In the genomic region with DNA sequence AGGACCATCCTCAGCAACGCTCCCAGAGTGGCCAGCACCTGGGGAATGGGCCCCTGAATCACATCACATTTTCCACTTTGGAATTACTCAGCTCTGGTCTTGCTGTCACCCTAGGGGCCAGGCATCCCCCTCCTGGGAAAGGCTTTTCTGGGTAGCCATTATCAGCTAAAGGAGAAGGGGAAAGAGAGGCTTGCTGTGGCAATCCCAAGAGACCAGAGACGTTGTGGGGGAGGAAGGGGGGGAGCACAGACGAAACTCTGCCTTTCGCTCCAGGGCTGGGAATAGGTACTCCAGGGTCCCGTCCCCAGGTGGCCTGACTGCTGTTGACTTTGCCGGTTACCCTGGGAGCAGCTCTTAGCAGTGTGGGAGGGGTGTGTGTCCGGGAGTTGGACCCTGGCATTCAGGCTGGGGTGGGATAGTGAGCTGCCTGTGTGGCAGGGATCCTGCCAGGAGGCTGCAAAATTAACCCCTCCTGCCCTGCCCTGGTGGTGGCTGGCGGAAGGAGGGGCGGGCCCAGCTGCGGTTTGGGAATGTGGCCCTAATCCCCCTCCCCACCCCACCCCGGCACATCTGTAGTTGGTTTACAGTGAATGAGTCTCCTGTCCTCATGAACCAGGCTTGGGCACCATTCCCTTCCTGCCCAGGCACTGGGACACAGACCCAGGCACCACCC, we compare ENCODE assay signal across 10 mouse cellular contexts. TPM values are rescaled to one million over a fixed set of nuclear protein-coding genes. Genes with fewer than 3 reads are reported as not detected.
DNase-seq lines count a peak whose midpoint lies in the region; ATAC-seq and TF ChIP-seq lines count a peak whose summit lies in the region.
"Had no signal": no experiment of that assay in that cellular context is flagged by ENCODE, and none has a peak within 500 bp of the region (broad histone marks: within the 10 kb centered on the region; RNA-seq: fewer than 3 reads in every experiment).

No protein-coding gene starts in this region.

- TF ChIP-seq POLR2A in embryonic fibroblast, embryonic 13.5 days (IDR thresholded peaks at IDR 0.05; ENCODE audit: low read depth, low read length), result no peak; the same call in 1 of the 2 replicates

- H3K36me3 ChIP-seq in hindbrain, embryonic 10.5 days, result no peaks in the 10 kb centered on the region
- no peaks in the 10 kb centered on the region for H3K36me3 ChIP-seq in hindbrain, embryonic 16.5 days (ENCODE audit: control insufficient read depth, insufficient read depth, low read length)
- H3K36me3 ChIP-seq in midbrain, embryonic 11.5 days (ENCODE audit: control insufficient read depth, insufficient read depth, low read length), result no peaks in the 10 kb centered on the region
- H3K36me3 ChIP-seq in midbrain, embryonic 15.5 days (replicated peaks), result no peaks in the 10 kb centered on the region
- H3K36me3 ChIP-seq in stomach, embryonic 16.5 days (ENCODE audit: control insufficient read depth, insufficient read depth, low read length), result no peaks in the 10 kb centered on the region
- H3K36me3 ChIP-seq: liver, embryonic 15.5 days had no signal

- 9% methylated on average over 11 of the region's 11 CpGs for WGBS in hindbrain, embryonic 10.5 days
- 20% methylated on average over 11 of the region's 11 CpGs for WGBS in hindbrain, embryonic 16.5 days
- 11% methylated on average over 8 of the region's 11 CpGs for WGBS in midbrain, embryonic 11.5 days
- WGBS in midbrain, embryonic 15.5 days, result 13% methylated on average over 11 of the region's 11 CpGs
- 24% methylated on average over 11 of the region's 11 CpGs for WGBS in stomach, embryonic 16.5 days

- peak overlapping the region; percentile 85 for H3K27ac ChIP-seq in hindbrain, embryonic 10.5 days
- H3K27ac ChIP-seq in hindbrain, embryonic 16.5 days (ENCODE audit: low read depth, low read length), result no peak overlapping the region
- no peak overlapping the region for H3K27ac ChIP-seq in midbrain, embryonic 11.5 days (ENCODE audit: low read depth, low read length)
- H3K27ac ChIP-seq in midbrain, embryonic 15.5 days, result no peak overlapping the region
- peak overlapping the region; percentile 88 for H3K27ac ChIP-seq in embryonic fibroblast, embryonic 13.5 days (ENCODE audit: insufficient read depth, low read length)
- peak overlapping the region; percentile 95 for H3K27ac ChIP-seq in stomach, embryonic 16.5 days (ENCODE audit: low read length)
- H3K27ac ChIP-seq: liver, embryonic 15.5 days had no signal

- H3K9ac ChIP-seq in hindbrain, embryonic 16.5 days (ENCODE audit: low read depth, low read length), result no peak overlapping the region
- H3K9ac ChIP-seq in midbrain, embryonic 11.5 days (ENCODE audit: low read length), result no peak overlapping the region
- H3K9ac ChIP-seq in midbrain, embryonic 15.5 days, result no peak overlapping the region
- H3K9ac ChIP-seq in stomach, embryonic 16.5 days (ENCODE audit: low read length), result peak overlapping the region; percentile 80
- H3K9ac ChIP-seq: liver, embryonic 15.5 days had no signal

- H3K4me2 ChIP-seq in hindbrain, embryonic 16.5 days (ENCODE audit: low read length), result no peak overlapping the region
- H3K4me2 ChIP-seq in midbrain, embryonic 11.5 days, result peak overlapping the region; percentile 74; the same call in 1 of the 2 replicates
- no peak overlapping the region for H3K4me2 ChIP-seq in midbrain, embryonic 15.5 days
- peak overlapping the region; percentile 81 for H3K4me2 ChIP-seq in stomach, embryonic 16.5 days (ENCODE audit: low read depth, low read length)

- ATAC-seq in hindbrain, embryonic 16.5 days, result no peak
- ATAC-seq in midbrain, embryonic 11.5 days (ENCODE audit: low FRiP score), result no peak
- no peak for ATAC-seq in midbrain, embryonic 15.5 days (replicated peaks)
- ATAC-seq in stomach, embryonic 16.5 days (ENCODE audit: insufficient read depth, low FRiP score), result no peak
- ATAC-seq in frontal cortex, adult (ENCODE audit: low TSS enrichment), result no peak

- H3K27me3 ChIP-seq in hindbrain, embryonic 10.5 days (ENCODE audit: insufficient read depth, poor library complexity, severe bottlenecking), result peaks cover 71% of the 10 kb centered on the region
- H3K27me3 ChIP-seq in hindbrain, embryonic 16.5 days (replicated peaks; ENCODE audit: control insufficient read depth, insufficient read depth, low read length), result peaks cover 16% of the 10 kb centered on the region
- H3K27me3 ChIP-seq in midbrain, embryonic 11.5 days (ENCODE audit: control insufficient read depth, insufficient read depth, low read length), result peaks cover 34% of the 10 kb centered on the region
- peaks cover 34% of the 10 kb centered on the region for H3K27me3 ChIP-seq in midbrain, embryonic 15.5 days (replicated peaks)
- no peaks in the 10 kb centered on the region for H3K27me3 ChIP-seq in stomach, embryonic 16.5 days (ENCODE audit: control insufficient read depth, insufficient read depth, low read length)

- peak overlapping the region; percentile 64 for H3K4me3 ChIP-seq in hindbrain, embryonic 10.5 days
- no peak overlapping the region for H3K4me3 ChIP-seq in hindbrain, embryonic 16.5 days (ENCODE audit: low read length)
- no peak overlapping the region for H3K4me3 ChIP-seq in midbrain, embryonic 11.5 days (ENCODE audit: low read depth, low read length)
- H3K4me3 ChIP-seq in midbrain, embryonic 15.5 days, result no peak overlapping the region
- no peak overlapping the region for H3K4me3 ChIP-seq in embryonic fibroblast, embryonic 13.5 days (ENCODE audit: insufficient read depth, low read length)
- H3K4me3 ChIP-seq in stomach, embryonic 16.5 days (replicated peaks; ENCODE audit: low read length), result no peak overlapping the region
- H3K4me3 ChIP-seq: liver, embryonic 15.5 days had no signal

- no peak for DNase-seq in hindbrain, embryonic 10.5 days (ENCODE audit: low spot score)
- DNase-seq in midbrain, embryonic 11.5 days (ENCODE audit: low spot score, missing footprints), result peak; percentile 89

- TF ChIP-seq CTCF in embryonic fibroblast, embryonic 13.5 days (IDR thresholded peaks at IDR 0.05; ENCODE audit: borderline replicate concordance, insufficient read depth, low read length), result no peak

- H3K9me3 ChIP-seq in hindbrain, embryonic 10.5 days, result no peaks in the 10 kb centered on the region
- no peaks in the 10 kb centered on the region for H3K9me3 ChIP-seq in hindbrain, embryonic 16.5 days (ENCODE audit: control insufficient read depth, low read length)
- no peaks in the 10 kb centered on the region for H3K9me3 ChIP-seq in midbrain, embryonic 11.5 days (ENCODE audit: control insufficient read depth, low read length)
- H3K9me3 ChIP-seq in midbrain, embryonic 15.5 days, result no peaks in the 10 kb centered on the region
- no peaks in the 10 kb centered on the region for H3K9me3 ChIP-seq in stomach, embryonic 16.5 days (replicated peaks; ENCODE audit: control insufficient read depth, low read length)
- H3K9me3 ChIP-seq: liver, embryonic 15.5 days had no signal

- H3K4me1 ChIP-seq in hindbrain, embryonic 10.5 days (replicated peaks), result peaks cover 50% of the 10 kb centered on the region
- peaks cover 9% of the 10 kb centered on the region; the same call in 1 of the 2 replicates for H3K4me1 ChIP-seq in hindbrain, embryonic 16.5 days (ENCODE audit: control insufficient read depth, insufficient read depth, low read depth, low read length)
- H3K4me1 ChIP-seq in midbrain, embryonic 11.5 days (ENCODE audit: control insufficient read depth, insufficient read depth, low read length), result peaks cover 16% of the 10 kb centered on the region
- peaks cover 19% of the 10 kb centered on the region for H3K4me1 ChIP-seq in midbrain, embryonic 15.5 days
- 0 out of 2 replicates have a peak, but pooled peaks cover 9% of the 10 kb centered on the region for H3K4me1 ChIP-seq in embryonic fibroblast, embryonic 13.5 days (ENCODE audit: control insufficient read depth, insufficient read depth, low read length)
- H3K4me1 ChIP-seq in stomach, embryonic 16.5 days (ENCODE audit: control insufficient read depth, insufficient read depth, low read length), result peaks cover 24% of the 10 kb centered on the region

RNA-seq across cellular contexts. Expression of a gene that starts 1.4 kb away (rescaled TPM):
- polyA plus RNA-seq in hindbrain, embryonic 10.5 days (2016; fragmentation: Nextera tagmentation; extraction: Ambion mirVana), result 22.1 and 24.5 TPM in 2 replicates
- polyA plus RNA-seq in hindbrain, embryonic 16.5 days (2015; fragmentation: Nextera tagmentation; extraction: Ambion mirVana), result 5.6 and 7.6 TPM in 2 replicates
- polyA plus RNA-seq in midbrain, embryonic 11.5 days (2014; fragmentation: Nextera tagmentation; extraction: Ambion mirVana), result 10.1 and 10.5 TPM in 2 replicates
- polyA plus RNA-seq in midbrain, embryonic 15.5 days (2015; fragmentation: Nextera tagmentation; extraction: Ambion mirVana), result 4.1 and 6.4 TPM in 2 replicates
- polyA plus RNA-seq in embryonic fibroblast, embryonic 13.5 days (2011; ENCODE audit: insufficient read length, low read depth, missing spikeins), result 70.6 and 91.2 TPM in 2 replicates
- polyA plus RNA-seq in stomach, embryonic 16.5 days (2015; fragmentation: Nextera tagmentation; extraction: Ambion mirVana), result 41.2 and 48.6 TPM in 2 replicates

RNA-seq across cellular contexts. Expression of a gene that starts 11.6 kb away (rescaled TPM):
- 0.26 and 0.35 TPM in 2 replicates for polyA plus RNA-seq in hindbrain, embryonic 10.5 days (2016; fragmentation: Nextera tagmentation; extraction: Ambion mirVana)
- 0.06 and 0.14 TPM in 2 replicates for polyA plus RNA-seq in hindbrain, embryonic 16.5 days (2015; fragmentation: Nextera tagmentation; extraction: Ambion mirVana)
- polyA plus RNA-seq in midbrain, embryonic 11.5 days (2014; fragmentation: Nextera tagmentation; extraction: Ambion mirVana), result 0.15 and 0.23 TPM in 2 replicates
- polyA plus RNA-seq in midbrain, embryonic 15.5 days (2015; fragmentation: Nextera tagmentation; extraction: Ambion mirVana), result 0.10 TPM in 1 of 2 replicates, not detected in the other
- 0.30 TPM in 1 of 2 replicates, not detected in the other for polyA plus RNA-seq in embryonic fibroblast, embryonic 13.5 days (2011; ENCODE audit: insufficient read length, low read depth, missing spikeins)
- polyA plus RNA-seq in stomach, embryonic 16.5 days (2015; fragmentation: Nextera tagmentation; extraction: Ambion mirVana), result 0.16 and 0.28 TPM in 2 replicates
- polyA plus RNA-seq: large intestine, adult 2 months; liver, embryonic 15.5 days; neural tube, embryonic 14.5 days had no signal

RNA-seq across cellular contexts. Expression of a gene that starts 20.5 kb away (rescaled TPM):
- polyA plus RNA-seq in hindbrain, embryonic 10.5 days (2016; fragmentation: Nextera tagmentation; extraction: Ambion mirVana), result 61.5 and 66.1 TPM in 2 replicates
- 65.9 and 67.6 TPM in 2 replicates for polyA plus RNA-seq in hindbrain, embryonic 16.5 days (2015; fragmentation: Nextera tagmentation; extraction: Ambion mirVana)
- 50.8 and 53.0 TPM in 2 replicates for polyA plus RNA-seq in midbrain, embryonic 11.5 days (2014; fragmentation: Nextera tagmentation; extraction: Ambion mirVana)
- 58.5 and 64.0 TPM in 2 replicates for polyA plus RNA-seq in midbrain, embryonic 15.5 days (2015; fragmentation: Nextera tagmentation; extraction: Ambion mirVana)
- 47.3 and 55.8 TPM in 2 replicates for polyA plus RNA-seq in embryonic fibroblast, embryonic 13.5 days (2011; ENCODE audit: insufficient read length, low read depth, missing spikeins)
- 71.5 and 83.5 TPM in 2 replicates for polyA plus RNA-seq in stomach, embryonic 16.5 days (2015; fragmentation: Nextera tagmentation; extraction: Ambion mirVana)

RNA-seq across cellular contexts. Expression of a gene that starts 27.0 kb away (rescaled TPM):
- polyA plus RNA-seq in hindbrain, embryonic 10.5 days (2016; fragmentation: Nextera tagmentation; extraction: Ambion mirVana), result 0.31 and 0.90 TPM in 2 replicates
- polyA plus RNA-seq in hindbrain, embryonic 16.5 days (2015; fragmentation: Nextera tagmentation; extraction: Ambion mirVana), result 1.1 and 2.0 TPM in 2 replicates
- 0.15 and 0.55 TPM in 2 replicates for polyA plus RNA-seq in midbrain, embryonic 11.5 days (2014; fragmentation: Nextera tagmentation; extraction: Ambion mirVana)
- polyA plus RNA-seq in midbrain, embryonic 15.5 days (2015; fragmentation: Nextera tagmentation; extraction: Ambion mirVana), result 0.98 and 1.1 TPM in 2 replicates
- polyA plus RNA-seq in embryonic fibroblast, embryonic 13.5 days (2011; ENCODE audit: insufficient read length, low read depth, missing spikeins), result 0.51 TPM in 1 of 2 replicates, not detected in the other
- 5.6 and 6.3 TPM in 2 replicates for polyA plus RNA-seq in stomach, embryonic 16.5 days (2015; fragmentation: Nextera tagmentation; extraction: Ambion mirVana)

RNA-seq across cellular contexts. Expression of a gene that starts 37.3 kb away (rescaled TPM):
- 42.6 and 52.2 TPM in 2 replicates for polyA plus RNA-seq in hindbrain, embryonic 10.5 days (2016; fragmentation: Nextera tagmentation; extraction: Ambion mirVana)
- polyA plus RNA-seq in hindbrain, embryonic 16.5 days (2015; fragmentation: Nextera tagmentation; extraction: Ambion mirVana), result 4.1 and 6.4 TPM in 2 replicates
- 29.4 and 33.3 TPM in 2 replicates for polyA plus RNA-seq in midbrain, embryonic 11.5 days (2014; fragmentation: Nextera tagmentation; extraction: Ambion mirVana)
- 5.5 and 7.5 TPM in 2 replicates for polyA plus RNA-seq in midbrain, embryonic 15.5 days (2015; fragmentation: Nextera tagmentation; extraction: Ambion mirVana)
- polyA plus RNA-seq in embryonic fibroblast, embryonic 13.5 days (2011; ENCODE audit: insufficient read length, low read depth, missing spikeins), result 14.5 and 20.1 TPM in 2 replicates
- 17.9 and 21.9 TPM in 2 replicates for polyA plus RNA-seq in stomach, embryonic 16.5 days (2015; fragmentation: Nextera tagmentation; extraction: Ambion mirVana)

Comparison
In these comparisons a context has a peak if more than half of its experiments do, and no peak if none do; other contexts are left out.
1. H3K27ac ChIP-seq: peak in hindbrain, embryonic 10.5 days (single experiment), embryonic fibroblast, embryonic 13.5 days (single experiment) and stomach, embryonic 16.5 days (single experiment); none in hindbrain, embryonic 16.5 days (single experiment), midbrain, embryonic 11.5 days (single experiment) and midbrain, embryonic 15.5 days (single experiment).
2. H3K4me2 ChIP-seq: peak in midbrain, embryonic 11.5 days (single experiment) and stomach, embryonic 16.5 days (single experiment); none in hindbrain, embryonic 16.5 days (single experiment) and midbrain, embryonic 15.5 days (single experiment).